Mouse (Mus musculus): ENCODE measurements around the gene Svbp. TPM values are rescaled to one million over a fixed set of nuclear protein-coding genes. Genes with fewer than 3 reads are reported as not detected.

Gene Svbp
- polyA plus RNA-seq, 1 experiment from 2014 or later = 100 TPM

DNA sequence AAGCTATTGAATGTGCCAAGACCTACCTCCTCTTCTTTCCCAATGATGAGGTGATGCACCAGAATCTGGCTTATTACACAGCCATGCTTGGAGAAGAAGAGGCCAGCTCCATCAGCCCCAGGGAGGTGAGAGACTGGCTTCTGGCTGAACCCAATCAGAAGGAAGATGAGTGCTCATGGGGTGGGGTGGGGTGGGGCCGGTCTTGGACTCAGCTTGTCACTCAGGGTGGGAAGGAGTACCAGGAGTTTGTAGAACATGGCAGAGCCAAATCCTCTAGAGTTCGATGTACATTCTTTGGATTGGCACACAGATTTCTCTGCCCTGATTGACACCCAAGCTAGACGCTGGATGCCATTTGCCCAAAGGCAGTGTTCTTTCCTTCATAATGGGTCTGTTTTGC is 43.6 kb downstream of the Svbp start:
- H3K36me3 ChIP-seq (ENCODE audit: control insufficient read depth, insufficient read depth, low read length) = 0 out of 2 replicates have a peak, but pooled peaks cover 2% of the 10 kb centered on the region

DNA sequence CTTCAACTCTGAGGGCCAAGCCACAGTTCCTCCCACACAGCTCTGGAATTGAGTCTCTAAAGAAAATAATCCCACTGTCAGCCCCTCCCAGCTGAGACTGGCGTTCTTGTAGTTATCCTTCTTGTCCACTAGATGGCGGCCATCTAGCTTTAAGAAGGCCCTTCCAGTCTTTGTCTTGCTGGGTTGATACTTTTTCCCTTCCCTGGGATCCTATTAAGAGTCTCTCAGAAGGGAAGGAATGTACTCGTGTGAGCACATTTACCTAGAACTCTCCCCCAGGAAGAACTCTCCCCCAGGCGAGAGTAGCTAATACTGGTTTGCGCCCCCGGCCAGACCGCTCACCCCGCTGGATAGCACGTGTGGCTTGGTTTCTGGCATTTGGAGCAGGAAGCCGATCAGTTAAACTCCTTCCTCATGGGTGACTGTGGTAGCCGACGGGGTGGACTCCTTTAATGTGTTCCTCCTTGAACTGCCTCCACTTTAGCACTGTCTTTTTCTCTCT is 44.1 kb downstream of the Svbp start:
- Histone ChIP-seq H3K27ac (ENCODE audit: low read length) (no peak overlapping the region), H3K4me1 (ENCODE audit: control insufficient read depth, insufficient read depth, low read length) (peaks cover 4% of the 10 kb centered on the region), H3K4me3 (ENCODE audit: low read length) (no peak overlapping the region), H3K27me3 (replicated peaks; ENCODE audit: control insufficient read depth, insufficient read depth, low read length) (no peaks in the 10 kb centered on the region), H3K9me3 (ENCODE audit: control insufficient read depth, low read length) (no peaks in the 10 kb centered on the region), H3K4me2 (ENCODE audit: low read depth, low read length) (no peak overlapping the region), H3K36me3 (ENCODE audit: control insufficient read depth, insufficient read depth, low read length) (0 out of 2 replicates have a peak, but pooled peaks cover 2% of the 10 kb centered on the region), H3K9ac (ENCODE audit: low read depth, low read length) (peak overlapping the region; percentile 38; the same call in 1 of the 2 replicates)
- 42% methylated on average over 12 of the region's 12 CpGs for WGBS
- peak; percentile 72 for ATAC-seq

More for the DNA sequence above, 43.6 kb downstream of the Svbp start:
- 83% methylated on average over 3 of the region's 3 CpGs for WGBS
- Histone ChIP-seq H3K4me3 (ENCODE audit: low read length) (no peak overlapping the region), H3K27ac (ENCODE audit: low read length) (no peak overlapping the region), H3K9me3 (ENCODE audit: control insufficient read depth, low read length) (no peaks in the 10 kb centered on the region), H3K9ac (ENCODE audit: low read depth, low read length) (no peak overlapping the region), H3K27me3 (replicated peaks; ENCODE audit: control insufficient read depth, insufficient read depth, low read length) (no peaks in the 10 kb centered on the region), H3K4me1 (ENCODE audit: control insufficient read depth, insufficient read depth, low read length) (peaks cover 7% of the 10 kb centered on the region), H3K4me2 (ENCODE audit: low read depth, low read length) (no peak overlapping the region)
- ATAC-seq = no peak

DNA sequence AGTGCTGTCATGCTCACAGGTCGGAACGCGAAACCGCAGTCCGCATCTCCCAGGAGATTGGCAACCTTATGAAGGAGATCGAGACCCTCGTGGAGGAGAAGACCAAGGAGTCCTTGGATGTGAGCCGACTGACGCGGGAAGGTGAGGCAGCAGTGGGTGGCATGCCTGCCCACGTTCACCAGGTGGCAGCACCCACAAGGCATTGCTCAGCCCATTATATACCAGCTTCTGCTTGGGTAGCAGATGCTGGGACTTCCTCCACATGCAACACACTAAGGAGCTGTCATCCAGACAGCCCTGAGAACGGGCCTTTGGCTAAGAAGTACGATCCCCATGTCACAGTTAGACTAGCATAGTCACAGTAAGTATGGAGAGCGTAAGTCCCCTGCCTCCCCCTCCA is 46.6 kb downstream of the Svbp start:
- Histone ChIP-seq H3K9me3 (ENCODE audit: control insufficient read depth, low read length) (no peaks in the 10 kb centered on the region), H3K4me2 (ENCODE audit: low read depth, low read length) (no peak overlapping the region), H3K27me3 (replicated peaks; ENCODE audit: control insufficient read depth, insufficient read depth, low read length) (no peaks in the 10 kb centered on the region), H3K27ac (ENCODE audit: low read length) (no peak overlapping the region), H3K9ac (ENCODE audit: low read depth, low read length) (no peak overlapping the region), H3K4me1 (ENCODE audit: control insufficient read depth, insufficient read depth, low read length) (0 out of 2 replicates have a peak, but pooled peaks cover 2% of the 10 kb centered on the region), H3K36me3 (ENCODE audit: control insufficient read depth, insufficient read depth, low read length) (0 out of 2 replicates have a peak, but pooled peaks cover 2% of the 10 kb centered on the region), H3K4me3 (ENCODE audit: low read length) (no peak overlapping the region)
- 91% methylated on average over 14 of the region's 14 CpGs for WGBS
- no peak for ATAC-seq

DNA sequence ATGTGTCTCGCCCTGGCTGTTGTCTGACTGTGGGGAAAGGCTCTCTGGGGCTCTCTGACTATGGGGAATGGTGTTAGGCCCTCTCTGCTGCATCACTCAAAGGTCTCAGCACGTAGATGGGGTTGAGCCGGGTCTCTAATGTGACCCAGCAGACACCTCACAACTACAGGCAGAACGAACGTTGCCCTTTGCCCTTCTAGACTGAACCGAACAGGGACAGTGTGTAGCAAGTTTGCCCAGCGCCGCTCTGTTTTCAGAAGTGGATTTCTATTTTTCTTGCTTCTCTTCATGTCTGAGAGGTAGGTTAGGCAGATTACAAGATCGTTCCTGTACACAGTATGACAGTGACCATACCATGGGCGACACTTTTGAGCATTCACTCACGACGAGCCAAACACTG is 47.5 kb downstream of the Svbp start:
- no peaks in the 10 kb centered on the region for H3K9me3 ChIP-seq (ENCODE audit: control insufficient read depth, low read length)
- H3K9ac ChIP-seq (ENCODE audit: low read depth, low read length) = no peak overlapping the region
- no peaks in the 10 kb centered on the region for H3K27me3 ChIP-seq (replicated peaks; ENCODE audit: control insufficient read depth, insufficient read depth, low read length)
- H3K36me3 ChIP-seq (ENCODE audit: control insufficient read depth, insufficient read depth, low read length) = 0 out of 2 replicates have a peak, but pooled peaks cover 2% of the 10 kb centered on the region
- H3K4me3 ChIP-seq (ENCODE audit: low read length) = no peak overlapping the region
- 0 out of 2 replicates have a peak, but pooled peaks cover 2% of the 10 kb centered on the region for H3K4me1 ChIP-seq (ENCODE audit: control insufficient read depth, insufficient read depth, low read length)
- H3K4me2 ChIP-seq (ENCODE audit: low read depth, low read length) = no peak overlapping the region
- no peak for ATAC-seq
- no peak overlapping the region for H3K27ac ChIP-seq (ENCODE audit: low read length)
- 86% methylated on average over 12 of the region's 12 CpGs for WGBS

DNA sequence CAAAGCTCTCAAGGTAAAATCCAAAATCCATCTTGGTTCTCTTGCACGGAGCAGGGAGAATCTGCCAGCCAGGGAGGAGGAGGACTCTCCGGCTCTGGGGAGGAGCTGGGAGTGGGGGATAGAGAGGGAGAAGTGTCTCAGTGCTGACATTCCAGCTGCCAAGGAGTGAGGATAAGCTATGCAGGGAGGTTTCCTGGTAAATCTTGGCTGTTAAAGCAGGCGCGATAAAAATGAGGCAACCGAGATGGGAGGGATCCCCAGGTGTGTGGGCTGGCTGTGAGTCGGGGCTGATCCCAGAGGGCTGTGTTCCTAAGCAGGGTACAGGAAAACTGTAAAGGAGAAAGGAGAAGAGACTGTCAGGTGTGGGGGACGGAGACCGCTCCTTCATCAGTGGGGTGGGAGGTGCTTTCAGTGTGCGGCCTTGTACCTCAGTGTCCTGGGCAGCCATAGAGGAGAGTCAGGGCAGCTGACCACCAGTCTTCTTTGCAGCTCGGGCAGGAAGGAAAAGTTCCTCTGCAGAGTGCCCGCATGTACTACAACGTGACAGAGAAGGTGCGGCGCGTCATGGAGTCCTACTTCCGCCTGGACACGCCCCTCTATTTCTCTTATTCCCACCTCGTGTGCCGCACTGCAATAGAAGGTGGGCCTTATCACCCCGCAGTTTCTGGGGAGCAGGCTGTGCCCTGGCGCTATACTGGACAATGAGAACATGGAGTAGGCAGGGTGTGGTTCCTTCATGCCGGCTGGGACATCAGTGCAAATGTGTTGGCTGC is 49.5 kb downstream of the Svbp start:
- Histone ChIP-seq H3K4me1 (ENCODE audit: control insufficient read depth, insufficient read depth, low read length) (no peaks in the 10 kb centered on the region), H3K4me2 (ENCODE audit: low read depth, low read length) (no peak overlapping the region), H3K27ac (ENCODE audit: low read length) (no peak overlapping the region), H3K4me3 (ENCODE audit: low read length) (no peak overlapping the region), H3K9me3 (ENCODE audit: control insufficient read depth, low read length) (no peaks in the 10 kb centered on the region), H3K27me3 (replicated peaks; ENCODE audit: control insufficient read depth, insufficient read depth, low read length) (no peaks in the 10 kb centered on the region), H3K9ac (ENCODE audit: low read depth, low read length) (no peak overlapping the region), H3K36me3 (ENCODE audit: control insufficient read depth, insufficient read depth, low read length) (0 out of 2 replicates have a peak, but pooled peaks cover 2% of the 10 kb centered on the region)
- no peak; the same call in 1 of the 2 replicates for ATAC-seq
- WGBS = 76% methylated on average over 22 of the region's 22 CpGs

DNA sequence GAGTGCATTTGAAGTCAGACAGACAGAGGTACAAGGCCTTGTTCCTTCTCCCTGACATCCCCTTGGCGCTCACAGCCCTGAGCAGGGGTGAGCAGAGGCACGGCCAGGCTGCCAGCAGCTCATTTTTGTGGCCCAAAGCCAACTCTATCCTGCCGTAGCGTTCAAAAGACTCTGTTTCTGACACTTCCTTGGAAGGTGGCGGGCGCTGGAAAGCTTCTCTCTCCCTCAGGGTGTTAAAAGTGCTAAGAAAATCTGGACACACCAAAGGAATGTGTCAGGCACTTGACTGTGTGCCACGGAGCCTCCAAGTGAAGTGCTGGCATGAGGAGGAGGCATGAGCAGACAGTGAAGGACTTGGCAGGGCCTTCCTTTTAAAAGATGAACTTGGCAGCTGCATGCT is 50.5 kb downstream of the Svbp start:
- no peaks in the 10 kb centered on the region for H3K9me3 ChIP-seq (ENCODE audit: control insufficient read depth, low read length)
- H3K4me2 ChIP-seq (ENCODE audit: low read depth, low read length) = no peak overlapping the region
- H3K27me3 ChIP-seq (replicated peaks; ENCODE audit: control insufficient read depth, insufficient read depth, low read length) = no peaks in the 10 kb centered on the region
- ATAC-seq = no peak
- no peaks in the 10 kb centered on the region for H3K4me1 ChIP-seq (ENCODE audit: control insufficient read depth, insufficient read depth, low read length)
- no peak overlapping the region for H3K9ac ChIP-seq (ENCODE audit: low read depth, low read length)
- H3K36me3 ChIP-seq (ENCODE audit: control insufficient read depth, insufficient read depth, low read length) = 0 out of 2 replicates have a peak, but pooled peaks cover 2% of the 10 kb centered on the region
- WGBS = 72% methylated on average over 7 of the region's 7 CpGs
- no peak overlapping the region for H3K4me3 ChIP-seq (ENCODE audit: low read length)
- H3K27ac ChIP-seq (ENCODE audit: low read length) = 0 out of 2 replicates have a peak overlapping the region, but pooled peaks have one; percentile 28

DNA sequence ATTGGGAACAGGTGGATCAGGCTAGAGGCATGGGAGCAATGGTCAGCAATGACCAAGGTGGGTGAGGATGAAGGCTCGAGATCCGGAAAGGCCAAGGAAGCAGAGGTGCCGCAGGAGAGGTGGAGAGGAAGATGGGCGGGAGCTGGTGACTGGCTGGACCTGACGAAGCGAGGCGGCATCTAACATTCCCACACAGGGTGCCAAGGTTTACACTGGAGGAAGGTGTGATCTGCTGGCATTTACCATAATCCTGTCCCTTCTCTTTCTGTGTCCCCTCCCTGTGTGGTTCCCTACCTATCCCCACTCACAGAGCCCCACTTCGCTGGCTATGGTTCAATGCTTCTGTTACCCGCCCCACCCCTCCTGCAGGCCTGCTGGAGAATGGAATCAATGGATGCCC is 50.9 kb downstream of the Svbp start:
- no peaks in the 10 kb centered on the region for H3K9me3 ChIP-seq (ENCODE audit: control insufficient read depth, low read length)
- H3K4me3 ChIP-seq (ENCODE audit: low read length) = no peak overlapping the region
- H3K4me2 ChIP-seq (ENCODE audit: low read depth, low read length) = no peak overlapping the region
- no peaks in the 10 kb centered on the region for H3K4me1 ChIP-seq (ENCODE audit: control insufficient read depth, insufficient read depth, low read length)
- H3K27me3 ChIP-seq (replicated peaks; ENCODE audit: control insufficient read depth, insufficient read depth, low read length) = no peaks in the 10 kb centered on the region
- no peak overlapping the region for H3K27ac ChIP-seq (ENCODE audit: low read length)
- no peak for ATAC-seq
- WGBS = 93% methylated on average over 9 of the region's 9 CpGs
- H3K9ac ChIP-seq (ENCODE audit: low read depth, low read length) = no peak overlapping the region
- H3K36me3 ChIP-seq (ENCODE audit: control insufficient read depth, insufficient read depth, low read length) = 0 out of 2 replicates have a peak, but pooled peaks cover 2% of the 10 kb centered on the region

DNA sequence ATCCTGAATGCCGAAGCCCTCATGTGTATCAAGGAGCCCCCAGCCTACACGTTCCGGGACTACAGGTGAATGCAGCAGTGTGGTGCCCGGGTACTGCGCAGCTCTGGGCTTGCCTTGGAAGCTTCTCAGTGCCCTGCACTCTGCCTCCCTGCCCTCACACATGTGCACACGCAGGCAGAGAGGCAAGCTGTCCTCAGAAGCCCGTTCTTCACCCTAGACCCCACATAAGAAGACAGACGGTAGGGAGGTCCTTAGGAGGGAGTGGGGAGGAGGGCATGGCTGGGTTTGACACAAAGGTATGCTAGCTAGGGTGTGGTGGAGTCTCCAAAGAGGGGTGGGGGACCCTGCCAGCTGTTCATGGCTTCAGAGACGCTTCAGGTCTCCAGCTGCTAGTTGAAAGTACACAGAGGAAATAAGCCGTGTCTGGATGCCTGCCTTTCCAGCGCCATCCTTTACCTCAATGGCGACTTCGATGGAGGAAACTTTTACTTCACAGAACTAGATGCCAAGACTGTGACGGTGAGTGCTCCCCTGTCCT is 51.7 kb downstream of the Svbp start:
- ATAC-seq = no peak
- 71% methylated on average over 14 of the region's 14 CpGs for WGBS
- H3K27ac ChIP-seq (ENCODE audit: low read length) = no peak overlapping the region
- H3K36me3 ChIP-seq (ENCODE audit: control insufficient read depth, insufficient read depth, low read length) = no peaks in the 10 kb centered on the region
- H3K27me3 ChIP-seq (replicated peaks; ENCODE audit: control insufficient read depth, insufficient read depth, low read length) = no peaks in the 10 kb centered on the region
- no peak overlapping the region for H3K9ac ChIP-seq (ENCODE audit: low read depth, low read length)
- H3K9me3 ChIP-seq (ENCODE audit: control insufficient read depth, low read length) = no peaks in the 10 kb centered on the region
- H3K4me2 ChIP-seq (ENCODE audit: low read depth, low read length) = no peak overlapping the region
- no peaks in the 10 kb centered on the region for H3K4me1 ChIP-seq (ENCODE audit: control insufficient read depth, insufficient read depth, low read length)
- H3K4me3 ChIP-seq (ENCODE audit: low read length) = no peak overlapping the region

DNA sequence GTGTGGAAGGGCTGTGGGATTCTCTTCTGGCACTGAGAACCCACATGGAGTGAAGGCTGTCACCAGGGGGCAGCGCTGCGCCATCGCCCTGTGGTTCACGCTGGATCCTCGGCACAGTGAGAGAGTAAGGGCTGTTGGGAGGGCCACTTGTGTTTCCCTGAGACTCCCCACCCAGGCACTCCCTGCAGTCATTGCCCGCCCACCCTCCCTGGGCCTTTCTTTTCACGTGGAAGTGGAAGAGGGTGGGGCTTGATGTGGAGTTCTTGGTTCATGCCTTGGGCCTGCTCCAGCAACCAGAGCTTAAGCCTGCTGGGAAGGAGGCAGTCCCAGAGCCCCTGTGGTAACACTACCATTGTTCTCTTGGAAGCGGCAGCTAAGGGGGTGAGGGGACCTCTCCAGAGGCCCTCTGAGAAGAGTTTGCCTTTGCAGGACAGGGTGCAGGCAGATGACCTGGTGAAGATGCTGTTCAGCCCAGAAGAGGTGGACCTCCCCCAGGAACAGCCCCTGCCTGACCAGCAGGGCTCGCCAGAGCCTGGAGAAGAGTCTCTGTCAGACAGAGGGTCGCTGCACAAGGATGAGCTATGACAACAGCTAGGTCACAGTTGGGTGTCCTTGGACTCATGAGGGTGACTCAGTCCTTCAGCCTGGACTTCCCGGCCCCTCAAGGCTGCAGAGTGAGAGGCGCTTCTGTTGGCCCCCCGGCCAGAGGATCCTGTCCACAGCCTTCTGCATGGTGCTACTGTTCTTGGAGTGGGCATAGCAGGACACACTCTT is 52.5 kb downstream of the Svbp start:
- peak; percentile 78 for ATAC-seq
- Histone ChIP-seq H3K4me1 (ENCODE audit: control insufficient read depth, insufficient read depth, low read length) (no peaks in the 10 kb centered on the region), H3K9ac (ENCODE audit: low read depth, low read length) (peak overlapping the region; percentile 26; the same call in 1 of the 2 replicates), H3K9me3 (ENCODE audit: control insufficient read depth, low read length) (no peaks in the 10 kb centered on the region), H3K36me3 (ENCODE audit: control insufficient read depth, insufficient read depth, low read length) (no peaks in the 10 kb centered on the region), H3K4me3 (ENCODE audit: low read length) (no peak overlapping the region), H3K27me3 (replicated peaks; ENCODE audit: control insufficient read depth, insufficient read depth, low read length) (no peaks in the 10 kb centered on the region), H3K27ac (ENCODE audit: low read length) (no peak overlapping the region), H3K4me2 (ENCODE audit: low read depth, low read length) (no peak overlapping the region)
- WGBS = 35% methylated on average over 13 of the region's 13 CpGs

Measured in intestine, embryonic 16.5 days (tissue).